Mouse (Mus musculus) intestine, embryonic 14.5 days (tissue): ENCODE data around the gene Kcnk3. TPM values are rescaled to one million over a fixed set of nuclear protein-coding genes. Genes with fewer than 3 reads are reported as not detected.

ENCODE experiments used
- ATAC-seq: fragments of 200-750 bp; cut with Nextera tagmentation; replicated peaks from 2 replicates; pipeline ENCODE4 v1.8.0; 2017; ENCODE audit warnings: low read depth, moderate number of reproducible peaks, moderate TSS enrichment, moderate library complexity; ENCODE audit not compliant: low FRiP score, low TSS enrichment
- DNase-seq: peaks from one replicate; pipeline ENCODE4 v3.0.0-alpha.2; 2018; ENCODE audit warnings: low spot score
- H3K27ac ChIP-seq: fragments of 300-500 bp; sonication (generic); 2 replicates; pipeline ENCODE4 v1.5.1; 2014; ENCODE audit warnings: low read depth, mild to moderate bottlenecking, control low read depth
- H3K27me3 ChIP-seq: fragments of 300-500 bp; sonication (generic); replicated peaks from 2 replicates; pipeline ENCODE4 v1.6.1; 2014; ENCODE audit warnings: low read length, control low read depth; ENCODE audit not compliant: control insufficient read depth, insufficient read depth
- H3K36me3 ChIP-seq: fragments of 300-500 bp; sonication (generic); 2 replicates; pipeline ENCODE4 v1.6.1; 2014; ENCODE audit warnings: low read length, control low read depth; ENCODE audit not compliant: control insufficient read depth, insufficient read depth
- H3K4me1 ChIP-seq: fragments of 300-500 bp; sonication (generic); replicated peaks from 2 replicates; pipeline ENCODE4 v1.6.1; 2014; ENCODE audit warnings: low read length, control low read depth, mixed read lengths; ENCODE audit not compliant: control insufficient read depth, insufficient read depth
- H3K4me2 ChIP-seq: fragments of 300-500 bp; sonication (generic); 2 replicates; pipeline ENCODE4 v1.6.1; 2014; ENCODE audit warnings: low read length
- H3K4me3 ChIP-seq: fragments of 300-500 bp; sonication (generic); 2 replicates; pipeline ENCODE4 v1.5.1; 2014; ENCODE audit warnings: low read depth, low read length, control low read depth, mixed read lengths
- H3K9ac ChIP-seq: fragments of 300-500 bp; sonication (generic); 2 replicates; pipeline ENCODE4 v1.6.1; 2014; ENCODE audit warnings: mild to moderate bottlenecking, low read length
- H3K9me3 ChIP-seq: fragments of 300-500 bp; sonication (generic); 2 replicates; pipeline ENCODE4 v1.6.1; 2016; ENCODE audit warnings: low read length, control low read depth; ENCODE audit not compliant: control insufficient read depth
- WGBS: fragments of 180-500 bp; shearing (Covaris S2); extraction: QIAGEN DNeasy Blood & Tissue Kit; methylation state at CpG from one replicate; pipeline ENCODE4 v1.1.7; 2014; 5-methylcytosine and 5-hydroxymethylcytosine counted together
- polyA plus RNA-seq: library from polyadenylated mRNA; unstranded; fragments of >200 nt; fragmentation: Nextera tagmentation; extraction: Ambion mirVana; gene quantifications from 2 replicates; pipeline ENCODE4 v1.2.1, GENCODE M21; 2014

The Kcnk3 gene
- polyA plus RNA-seq, 1 experiment from 2014 or later = 39.7 TPM

GRCm38 (mm10) chr5:30590231-30590630, 2.3 kb downstream of the Kcnk3 start:
- WGBS = 67% methylated on average over 5 of the region's 5 CpGs
- no peak overlapping the region for H3K27ac ChIP-seq
- ATAC-seq (no peak), DNase-seq (no peak)
- no peaks in the 10 kb centered on the region for H3K36me3 ChIP-seq
- H3K27me3 ChIP-seq = peaks cover 22% of the 10 kb centered on the region
- H3K4me3 ChIP-seq = peak overlapping the region; percentile 64
- peaks cover 50% of the 10 kb centered on the region for H3K4me1 ChIP-seq
- peak overlapping the region; percentile 71 for H3K4me2 ChIP-seq
- 0 out of 2 replicates have a peak overlapping the region, but pooled peaks have one; percentile 5 for H3K9ac ChIP-seq
- H3K9me3 ChIP-seq = no peaks in the 10 kb centered on the region

- Histone ChIP-seq H3K9ac (no peak overlapping the region), H3K36me3 (no peaks in the 10 kb centered on the region), H3K27me3 (peaks cover 22% of the 10 kb centered on the region), H3K4me2 (peak overlapping the region; percentile 71; the same call in 1 of the 2 replicates), H3K4me1 (peaks cover 50% of the 10 kb centered on the region), H3K27ac (no peak overlapping the region), H3K9me3 (no peaks in the 10 kb centered on the region), H3K4me3 (no peak overlapping the region)
- no peak for ATAC-seq
- DNase-seq = no peak
- 56% methylated on average over 5 of the region's 5 CpGs for WGBS
Measured at GRCm38 (mm10) chr5:30591205-30591731, 3.3 kb downstream of the Kcnk3 start.

- no peak overlapping the region for H3K9ac ChIP-seq
- H3K27ac ChIP-seq = no peak overlapping the region
- peaks cover 20% of the 10 kb centered on the region for H3K27me3 ChIP-seq
- DNase-seq (no peak), ATAC-seq (no peak)
- no peak overlapping the region for H3K4me2 ChIP-seq
- no peaks in the 10 kb centered on the region for H3K9me3 ChIP-seq
- peaks cover 50% of the 10 kb centered on the region for H3K4me1 ChIP-seq
- H3K4me3 ChIP-seq = no peak overlapping the region
- WGBS = 87% methylated on average over 8 of the region's 8 CpGs
- no peaks in the 10 kb centered on the region for H3K36me3 ChIP-seq
Measured at GRCm38 (mm10) chr5:30591786-30592185, 3.8 kb downstream of the Kcnk3 start.

GRCm38 (mm10) chr5:30592279-30592980, 4.5 kb downstream of the Kcnk3 start:
- WGBS = 78% methylated on average over 11 of the region's 11 CpGs
- H3K36me3 ChIP-seq = no peaks in the 10 kb centered on the region
- no peaks in the 10 kb centered on the region for H3K9me3 ChIP-seq
- H3K4me1 ChIP-seq = peaks cover 46% of the 10 kb centered on the region
- no peak for ATAC-seq
- no peak overlapping the region for H3K4me2 ChIP-seq
- H3K27me3 ChIP-seq = peaks cover 17% of the 10 kb centered on the region
- H3K9ac ChIP-seq = no peak overlapping the region
- H3K4me3 ChIP-seq = no peak overlapping the region
- no peak for DNase-seq
- H3K27ac ChIP-seq = no peak overlapping the region

- DNase-seq (no peak), ATAC-seq (no peak)
- H3K4me2 ChIP-seq = peak overlapping the region; percentile 18; the same call in 1 of the 2 replicates
- H3K4me1 ChIP-seq = peaks cover 43% of the 10 kb centered on the region
- peak overlapping the region; percentile 51 for H3K27ac ChIP-seq
- no peak overlapping the region for H3K4me3 ChIP-seq
- H3K9me3 ChIP-seq = no peaks in the 10 kb centered on the region
- WGBS = 72% methylated on average over 11 of the region's 11 CpGs
- peaks cover 16% of the 10 kb centered on the region for H3K27me3 ChIP-seq
- H3K9ac ChIP-seq = no peak overlapping the region
- H3K36me3 ChIP-seq = no peaks in the 10 kb centered on the region
Measured at GRCm38 (mm10) chr5:30593360-30593759, 5.4 kb downstream of the Kcnk3 start.

GRCm38 (mm10) chr5:30593811-30594504, 6.0 kb downstream of the Kcnk3 start:
- Histone ChIP-seq H3K4me1 (peaks cover 37% of the 10 kb centered on the region), H3K4me3 (no peak overlapping the region), H3K36me3 (no peaks in the 10 kb centered on the region), H3K27ac (peak overlapping the region; percentile 51), H3K27me3 (peaks cover 13% of the 10 kb centered on the region), H3K9me3 (no peaks in the 10 kb centered on the region), H3K9ac (no peak overlapping the region), H3K4me2 (peak overlapping the region; percentile 18; the same call in 1 of the 2 replicates)
- ATAC-seq (no peak), DNase-seq (no peak)
- 32% methylated on average over 10 of the region's 10 CpGs for WGBS

- H3K27ac ChIP-seq = no peak overlapping the region
- H3K36me3 ChIP-seq = no peaks in the 10 kb centered on the region
- H3K9me3 ChIP-seq = no peaks in the 10 kb centered on the region
- H3K4me2 ChIP-seq = no peak overlapping the region
- no peak overlapping the region for H3K9ac ChIP-seq
- no peak for DNase-seq
- peaks cover 4% of the 10 kb centered on the region; the same call in 1 of the 2 replicates for H3K27me3 ChIP-seq
- ATAC-seq = no peak
- WGBS = 49% methylated on average over 6 of the region's 6 CpGs
- H3K4me1 ChIP-seq = peaks cover 34% of the 10 kb centered on the region
- no peak overlapping the region for H3K4me3 ChIP-seq
Measured at GRCm38 (mm10) chr5:30594953-30595560, 7.1 kb downstream of the Kcnk3 start.

- Histone ChIP-seq H3K4me3 (no peak overlapping the region), H3K27me3 (no peaks in the 10 kb centered on the region)
- no peak for DNase-seq
Measured at GRCm38 (mm10) chr5:30601397-30601796, 13.4 kb downstream of the Kcnk3 start.

More at GRCm38 (mm10) chr5:30601397-30601796, 13.4 kb downstream of the Kcnk3 start:
- no peaks in the 10 kb centered on the region for H3K9me3 ChIP-seq
- peaks cover under 1% of the 10 kb centered on the region for H3K4me1 ChIP-seq
- H3K36me3 ChIP-seq = no peaks in the 10 kb centered on the region
- no peak for ATAC-seq
- H3K9ac ChIP-seq = no peak overlapping the region
- no peak overlapping the region for H3K27ac ChIP-seq
- 31% methylated on average over 4 of the region's 4 CpGs for WGBS
- H3K4me2 ChIP-seq = no peak overlapping the region
